Mouse (Mus musculus) central nervous system, embryonic 11.5 days (tissue): ENCODE data around the gene Rslcan18. TPM values are rescaled to one million over a fixed set of nuclear protein-coding genes. Genes with fewer than 3 reads are reported as not detected.

ENCODE experiments used
- polyA plus RNA-seq: library from polyadenylated mRNA; depleted of rRNA; stranded (reverse); fragments of >200 nt; gene quantifications from 2 replicates; pipeline ENCODE4 v1.2.3, GENCODE M21; 2012; rRNA removed

Gene Rslcan18
- polyA plus RNA-seq: 0.23 and 0.35 TPM in 2 replicates

DNA sequence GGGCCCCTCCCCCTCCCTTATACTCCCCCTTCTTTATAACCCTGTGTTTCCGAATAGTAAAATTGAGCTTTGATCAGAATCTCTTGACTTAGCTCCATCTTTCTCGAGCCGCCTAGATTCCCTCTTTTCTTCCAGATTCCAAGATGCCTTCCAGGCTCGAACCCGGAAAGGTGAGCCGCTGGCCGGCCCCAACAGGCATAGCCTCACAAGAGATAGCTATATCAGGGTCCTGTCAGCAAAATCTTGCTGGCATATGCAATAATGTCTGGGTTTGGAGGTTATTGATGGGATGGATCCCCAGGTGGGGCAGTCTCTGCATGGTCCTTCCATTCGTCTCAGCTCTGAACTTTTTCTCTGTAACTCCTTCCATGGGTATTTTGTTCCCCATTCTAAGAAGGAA, at the start of gene Rslcan18:
Gene Rslcan18, minus strand, starts transcription at position 101 of the 400 bp plus-strand sequence.

GRCm38 (mm10) chr13:67121360-67121759, 5.3 kb upstream of the Rslcan18 start, which contains the start of gene Zfp759:
Zfp759 (plus strand) TSS chr13:67121660.

GRCm38 (mm10) chr13:67108194-67108820, 7.8 kb downstream of the Rslcan18 start, which contains the start of gene Gm28557:
Gm28557 (minus strand) TSS chr13:67108604.

DNA sequence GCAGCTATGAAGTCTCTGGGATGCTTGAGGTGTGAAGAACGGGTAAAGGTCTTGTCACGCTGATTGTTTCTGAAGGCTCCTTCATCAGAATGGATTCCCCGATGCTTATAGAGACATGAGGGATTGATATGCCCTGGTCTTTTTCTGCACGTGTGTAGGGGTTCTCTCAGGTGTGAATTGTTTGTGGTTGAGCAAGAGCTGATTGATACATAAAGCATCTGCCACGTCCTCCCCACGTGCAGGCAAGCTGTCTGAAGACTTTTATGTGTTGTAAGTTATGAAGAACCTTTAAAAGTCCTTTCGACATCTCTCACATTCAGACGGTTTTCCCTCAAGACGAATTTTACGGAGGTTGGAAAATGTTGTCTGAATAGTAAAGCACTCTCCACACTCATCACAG, 18.2 kb downstream of the Rslcan18 start, which contains the start of gene Zfp708:
Gene Zfp708, minus strand, starts transcription at position 101 of the 400 bp plus-strand sequence.

DNA sequence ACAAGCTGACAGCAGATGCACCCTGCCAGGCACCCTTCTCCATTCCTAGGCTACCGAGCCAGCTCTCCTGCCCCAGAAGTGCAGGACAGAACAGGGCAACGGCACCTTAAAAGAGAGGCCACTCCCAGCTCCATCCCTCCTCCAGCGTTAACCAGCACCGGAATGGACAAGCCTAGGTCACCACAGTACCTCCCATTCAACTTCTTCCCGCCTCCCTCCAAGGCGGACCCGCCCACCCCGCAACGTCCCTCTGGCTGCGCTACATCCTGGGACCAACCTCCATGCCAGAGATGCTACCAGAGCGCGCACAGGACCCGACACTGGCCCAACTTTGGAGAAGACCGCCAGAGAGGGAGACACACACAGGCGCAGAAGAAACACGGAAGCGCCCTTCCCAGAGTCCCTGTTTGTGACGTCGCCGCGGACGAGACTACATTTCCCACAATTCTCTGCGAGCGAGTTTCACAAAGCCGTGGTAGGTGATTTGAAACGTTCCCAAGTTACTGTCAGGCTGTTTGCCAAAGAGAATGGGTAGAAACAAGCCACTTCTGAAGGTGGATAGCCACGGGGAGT, 55.2 kb downstream of the Rslcan18 start, which contains the start of gene Zfp712:
Gene Zfp712, minus strand, starts transcription at position 385 of the 573 bp plus-strand sequence.

Other genes starting within 250 kb of the Rslcan18 start
- 0.73 and 1.4 TPM in 2 replicates for gene Gm10767, start 211.3 kb downstream of the Rslcan18 start, polyA plus RNA-seq
- 1.5 and 2.7 TPM in 2 replicates for gene Zfp712, start 55.1 kb downstream of the Rslcan18 start, polyA plus RNA-seq
- 2.9 and 5.6 TPM in 2 replicates for gene Zfp708, start 18.3 kb downstream of the Rslcan18 start, polyA plus RNA-seq
- 3.1 and 4.4 TPM in 2 replicates for gene Gm28557, start 7.7 kb downstream of the Rslcan18 start, polyA plus RNA-seq
- 0.94 and 2.3 TPM in 2 replicates for gene Zfp759, start 5.4 kb upstream of the Rslcan18 start, polyA plus RNA-seq
- 5.2 and 8.7 TPM in 2 replicates for gene Rsl1, start 56.9 kb upstream of the Rslcan18 start, polyA plus RNA-seq
- 0.67 and 1.3 TPM in 2 replicates for gene Zfp455, start 78.2 kb upstream of the Rslcan18 start, polyA plus RNA-seq
- 1.5 and 2.2 TPM in 2 replicates for gene Zfp458, start 162.2 kb upstream of the Rslcan18 start, polyA plus RNA-seq
- 1.2 and 2.0 TPM in 2 replicates for gene Zfp457, start 190.2 kb upstream of the Rslcan18 start, polyA plus RNA-seq
- 1.5 and 3.2 TPM in 2 replicates for gene Zfp595, start 216.3 kb upstream of the Rslcan18 start, polyA plus RNA-seq
- not detected in 2 replicates for gene Gm28044, start 244.3 kb upstream of the Rslcan18 start, polyA plus RNA-seq
- 0.61 and 1.3 TPM in 2 replicates for gene Zfp953, start 244.3 kb upstream of the Rslcan18 start, polyA plus RNA-seq